Mouse (Mus musculus): ENCODE data around the gene Nat8f4.
"Not testable (repeated sequence)": the region's sequence is repeated elsewhere in the genome, so short reads cannot be mapped to it uniquely, and the experiment has no call there.

The Nat8f4 gene

DNA sequence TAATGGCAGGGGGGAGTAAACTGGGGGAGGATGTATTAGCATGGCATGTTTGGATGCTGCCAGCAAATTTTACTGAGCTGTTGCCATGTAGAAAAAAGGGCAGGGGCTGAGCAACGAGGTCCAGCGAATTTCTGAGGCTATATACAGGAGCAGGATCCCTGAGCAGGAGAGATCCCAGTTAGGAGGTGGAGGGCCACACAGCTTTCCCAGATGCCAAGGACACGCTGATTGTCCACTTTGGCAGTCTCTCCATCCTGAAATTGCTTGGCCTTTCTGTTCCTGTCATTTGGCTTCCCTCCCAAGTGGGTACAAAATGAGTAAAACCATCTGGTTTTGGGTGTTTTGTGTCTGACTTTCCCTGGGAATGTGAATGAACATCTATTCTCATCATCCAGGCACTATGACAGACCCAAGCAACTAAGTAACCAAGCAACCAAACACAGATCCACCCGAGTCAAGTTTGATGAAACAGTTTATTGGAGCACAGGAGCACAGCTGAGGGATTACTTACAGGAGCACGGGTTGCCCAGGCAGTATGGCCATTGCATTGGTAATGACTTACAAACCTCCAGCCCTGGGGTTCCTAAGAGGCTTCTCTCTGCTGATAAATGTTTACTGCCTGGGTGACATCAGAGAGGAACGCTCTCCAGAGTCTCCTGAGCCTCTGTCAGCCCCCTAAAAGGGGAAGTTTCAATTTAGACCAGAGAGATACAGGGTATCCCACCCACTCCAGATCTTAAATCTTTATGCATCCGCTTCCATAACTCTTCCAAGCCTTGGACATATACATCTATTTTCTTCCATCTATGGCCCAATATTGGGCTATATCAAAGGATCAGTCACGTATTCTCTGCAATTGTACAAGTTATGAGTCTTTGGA, 5.8 kb downstream of the Nat8f4 start:
- DNase-seq, result not testable (repeated sequence)

GRCm38 (mm10) chr6:85895061-85895648, 9.5 kb downstream of the Nat8f4 start:
- DNase-seq, result not testable (repeated sequence)

- DNase-seq, result no peak
Observed at GRCm38 (mm10) chr6:85888961-85889360, 15.7 kb downstream of the Nat8f4 start.

- DNase-seq, result no peak
Observed at GRCm38 (mm10) chr6:85884311-85884710, 20.4 kb downstream of the Nat8f4 start.

- DNase-seq, result not testable (repeated sequence)
Observed at GRCm38 (mm10) chr6:85883246-85883645, 21.4 kb downstream of the Nat8f4 start.

- DNase-seq, result not testable (repeated sequence)
Observed at GRCm38 (mm10) chr6:85869006-85869405, 35.7 kb downstream of the Nat8f4 start, which contains the start of gene Nat8f2. Gene Nat8f2 (minus strand): TSS chr6:85869158.

DNA sequence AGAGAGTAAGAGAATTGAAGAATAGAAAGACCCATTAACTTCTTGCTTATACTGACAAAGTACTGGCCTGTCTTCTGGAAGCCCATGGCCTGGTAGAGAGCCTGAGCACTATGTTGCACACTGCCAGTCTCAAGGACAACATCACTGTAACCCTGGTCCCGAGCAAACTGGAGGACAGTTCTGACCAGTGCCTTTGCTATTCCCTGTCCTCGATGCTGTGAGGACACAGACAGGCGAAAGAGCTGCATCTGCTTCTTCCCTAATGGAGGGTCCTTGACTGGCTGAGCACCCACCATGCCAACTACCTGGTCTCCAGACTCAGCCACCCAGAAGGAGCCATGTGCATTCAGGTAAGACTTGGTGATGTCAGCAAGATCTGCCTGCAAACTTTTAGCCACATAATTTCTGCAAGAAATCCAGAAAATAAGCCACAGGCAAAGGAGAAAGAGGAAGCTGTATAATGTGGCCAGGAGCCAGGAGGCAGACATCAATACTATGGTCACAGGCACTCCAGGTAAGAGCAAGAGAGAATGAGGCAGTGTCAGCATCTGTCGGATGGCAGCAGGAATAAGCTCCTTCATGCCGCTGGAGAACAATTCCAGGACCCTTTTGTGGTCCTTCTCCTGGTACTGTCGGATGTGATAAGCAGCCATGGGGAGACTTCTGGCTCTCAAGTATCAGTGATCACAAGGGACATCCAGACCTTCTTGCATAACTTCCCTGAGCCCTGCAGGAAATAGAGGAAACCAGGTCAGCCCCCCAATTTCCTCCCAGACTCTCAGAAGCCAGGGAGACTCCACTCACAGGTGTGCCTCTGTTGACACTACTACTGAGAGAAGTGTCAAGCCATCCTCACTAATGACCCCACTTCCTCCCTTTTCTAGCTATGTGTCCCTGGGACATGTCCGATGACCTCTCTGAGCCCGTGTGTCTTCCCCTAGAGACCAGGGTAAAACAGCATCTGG, 36.7 kb downstream of the Nat8f4 start:
- DNase-seq, result peak; percentile 52

DNA sequence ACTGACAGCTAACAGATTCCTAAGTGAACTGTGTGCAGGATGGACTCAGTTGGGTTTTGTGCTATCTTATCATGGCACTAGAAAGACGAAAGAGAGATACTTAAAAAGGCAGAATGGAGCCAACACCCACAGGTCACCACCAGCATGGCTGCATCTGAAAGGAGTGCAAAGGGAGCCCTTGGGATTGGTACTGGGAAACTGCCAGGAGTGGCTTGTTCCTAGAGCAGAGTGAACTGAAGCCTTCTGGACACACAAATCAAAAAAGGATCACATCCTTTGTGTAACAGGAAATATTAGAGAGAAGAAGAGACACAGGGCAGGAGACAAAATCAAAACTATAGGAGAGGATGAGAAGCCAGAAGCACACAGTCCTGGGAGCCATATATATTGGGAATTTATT, 37.7 kb downstream of the Nat8f4 start:
- not testable (repeated sequence) for DNase-seq

GRCm38 (mm10) chr6:85866166-85866565, 38.5 kb downstream of the Nat8f4 start:
- DNase-seq, result not testable (repeated sequence)

GRCm38 (mm10) chr6:85864900-85865639, 39.6 kb downstream of the Nat8f4 start:
- DNase-seq, result not testable (repeated sequence)

DNA sequence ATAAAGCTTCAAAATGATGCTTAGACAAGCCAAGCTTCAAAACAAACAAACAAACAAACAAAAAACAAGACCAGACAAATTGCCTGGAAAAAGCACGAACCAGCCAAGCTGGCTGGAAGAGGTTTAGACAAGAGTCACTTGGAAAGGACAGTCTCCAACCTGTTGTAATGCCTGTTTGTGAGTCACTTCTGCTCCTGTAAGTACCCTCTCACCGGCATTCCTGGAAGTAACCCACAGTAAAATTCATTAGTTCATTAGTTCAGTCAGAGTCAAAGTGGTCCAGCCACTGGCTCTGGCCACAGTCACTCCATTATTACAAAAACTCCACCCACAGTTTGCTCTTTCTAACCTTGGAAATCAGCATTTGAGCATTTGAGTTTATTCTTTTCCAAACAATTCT, 40.8 kb downstream of the Nat8f4 start:
- DNase-seq, result no peak

GRCm38 (mm10) chr6:85863136-85863535, 41.5 kb downstream of the Nat8f4 start:
- no peak for DNase-seq

- DNase-seq, result no peak
Observed at GRCm38 (mm10) chr6:85862565-85862964, 42.1 kb downstream of the Nat8f4 start.

- no peak for DNase-seq
Observed at GRCm38 (mm10) chr6:85861247-85861646, 43.4 kb downstream of the Nat8f4 start.

- DNase-seq, result peak; percentile 83
Observed at GRCm38 (mm10) chr6:85856194-85856678, 48.4 kb downstream of the Nat8f4 start.

DNA sequence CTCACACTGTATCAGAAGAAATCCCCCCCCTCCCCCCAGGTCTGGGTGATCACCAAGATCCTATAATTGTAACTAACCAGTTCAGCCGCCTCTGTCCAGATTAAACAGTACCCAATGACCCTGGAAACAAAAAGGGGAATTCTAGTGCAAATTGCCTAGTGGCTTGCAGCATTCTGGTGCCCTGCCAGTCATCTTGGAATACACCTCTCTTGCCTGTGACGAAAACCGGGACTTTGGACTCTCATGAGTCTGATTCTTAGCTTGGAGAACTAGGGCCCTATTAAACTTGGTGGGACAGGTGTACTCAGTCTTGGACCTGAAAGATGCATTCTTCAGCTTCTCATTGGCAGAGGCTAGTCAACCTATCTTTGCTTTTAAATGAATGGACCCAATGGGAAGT, 51.2 kb downstream of the Nat8f4 start:
- peak; percentile 27 for DNase-seq

DNA sequence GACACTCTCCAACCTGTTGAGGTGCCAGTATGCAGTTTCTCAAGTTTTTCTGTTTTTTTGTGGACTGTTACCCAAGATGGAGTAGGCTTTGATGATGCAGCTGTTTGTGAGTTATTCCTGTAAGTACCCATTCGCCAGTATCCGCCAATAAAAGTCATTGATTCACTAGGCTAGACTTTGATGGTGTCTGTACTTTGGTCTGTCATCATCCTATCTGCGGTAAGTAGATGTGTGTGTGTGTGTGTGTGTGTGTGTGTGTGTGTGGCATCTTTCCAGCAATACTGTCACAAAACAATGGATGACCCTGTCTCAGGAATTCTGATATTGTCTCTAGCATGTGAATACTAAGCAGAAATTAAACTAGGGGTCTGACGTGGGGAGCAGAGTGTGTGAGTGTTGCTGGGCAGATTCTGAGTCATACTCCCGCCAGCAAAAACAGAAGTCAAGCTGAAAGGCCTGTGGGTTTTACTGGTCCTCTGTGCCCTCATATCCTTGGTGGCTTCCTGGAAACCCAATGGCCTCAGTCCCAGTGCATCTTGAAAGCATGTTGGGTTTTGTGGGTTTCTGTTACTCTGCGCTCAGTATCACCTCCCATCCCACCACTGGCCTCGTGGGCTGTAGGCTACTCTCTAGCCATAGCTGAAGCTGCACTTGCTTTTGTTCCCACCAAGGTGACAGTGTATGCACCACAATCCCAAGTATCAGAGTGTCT, 53.5 kb downstream of the Nat8f4 start:
- DNase-seq, result no peak

DNA sequence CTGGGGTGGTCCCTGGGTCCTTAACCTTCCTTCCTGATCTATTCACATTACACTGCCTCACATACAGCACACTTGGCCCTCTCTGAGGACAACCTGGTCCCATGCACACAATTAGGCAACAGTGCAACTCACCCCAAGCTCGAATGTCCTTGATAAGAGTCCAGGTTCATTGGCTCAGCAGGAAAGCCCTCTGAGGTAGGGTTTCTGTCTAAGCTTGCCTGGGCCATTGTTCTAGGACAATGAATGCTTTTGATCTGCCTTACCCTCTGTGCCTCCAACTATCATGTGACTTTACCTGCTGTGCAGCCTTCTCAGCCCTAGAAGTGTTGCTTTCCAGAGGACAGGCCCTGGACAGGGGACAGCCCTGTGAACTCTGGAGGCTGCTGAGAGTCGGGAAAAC, 55.4 kb downstream of the Nat8f4 start:
- no peak for DNase-seq

Data from kidney, postnatal 14 days (tissue).